Mouse (Mus musculus) WW6 (cell line): Measurements from ENCODE around the gene Arvcf.

Experiments used
- DNase-seq: peaks from one replicate; pipeline ENCODE4 v3.0.0-alpha.2; 2013; ENCODE audit warnings: low read depth, low spot score

The Arvcf gene

DNA sequence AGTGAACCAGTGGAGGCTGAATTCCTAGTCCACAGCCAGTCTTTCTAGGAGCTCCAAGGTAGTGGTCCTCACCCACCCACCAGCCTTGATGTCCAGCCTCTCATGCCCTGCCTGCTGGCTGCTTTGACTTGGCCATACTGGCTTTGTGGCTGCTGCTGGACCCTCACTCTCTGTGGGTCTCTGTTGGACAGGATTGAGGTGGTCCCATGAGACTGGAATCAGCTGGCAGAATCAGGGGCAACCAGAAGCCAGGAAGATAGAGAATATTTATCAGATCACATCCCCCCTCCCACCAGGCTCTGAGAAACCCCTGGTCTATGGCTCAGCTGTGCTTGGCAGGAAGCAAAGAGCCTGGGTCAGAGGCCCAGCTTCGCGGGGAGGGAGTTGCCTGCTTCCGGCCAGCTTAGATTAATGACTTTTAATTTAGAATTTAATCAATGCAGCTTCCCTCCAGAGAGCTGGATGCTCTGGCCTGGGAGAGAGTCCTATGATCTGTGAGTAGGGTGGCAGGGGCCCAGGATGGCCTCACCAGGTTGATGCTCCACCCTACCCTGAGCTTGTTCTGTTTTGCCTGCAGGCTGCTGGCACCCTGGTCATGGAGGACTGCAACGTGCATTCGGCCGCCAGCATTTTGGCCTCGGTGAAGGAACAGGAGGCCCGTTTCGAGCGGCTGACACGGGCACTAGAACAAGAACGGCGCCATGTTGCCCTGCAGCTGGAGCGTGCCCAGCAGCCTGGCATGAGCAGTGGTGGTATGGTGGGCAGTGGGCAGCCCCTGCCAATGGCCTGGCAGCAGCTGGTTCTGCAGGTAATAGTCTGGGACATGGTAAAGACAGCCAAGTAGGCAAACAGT, 40.8 kb downstream of the Arvcf start:
- no peak for DNase-seq

DNA sequence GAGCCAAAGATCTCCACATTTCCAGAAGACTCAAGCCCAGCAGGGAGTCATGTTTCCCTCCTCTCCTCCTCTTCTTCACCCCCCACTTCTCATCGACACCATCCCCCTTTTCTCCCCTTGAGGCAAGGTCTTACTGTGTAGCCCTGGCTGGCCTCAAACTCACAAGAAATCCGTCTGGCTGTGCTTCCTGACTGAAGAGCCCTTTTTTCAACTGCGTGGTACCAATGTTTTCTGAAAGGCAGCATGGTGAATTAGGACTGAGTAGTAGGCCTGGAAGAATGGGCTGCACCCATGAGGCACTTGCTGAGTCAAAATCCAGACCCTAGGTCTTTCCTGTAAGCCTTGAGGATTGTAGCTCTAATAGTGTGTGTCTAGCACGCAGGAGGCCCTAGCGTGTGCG, 42.4 kb downstream of the Arvcf start:
- no peak for DNase-seq

DNA sequence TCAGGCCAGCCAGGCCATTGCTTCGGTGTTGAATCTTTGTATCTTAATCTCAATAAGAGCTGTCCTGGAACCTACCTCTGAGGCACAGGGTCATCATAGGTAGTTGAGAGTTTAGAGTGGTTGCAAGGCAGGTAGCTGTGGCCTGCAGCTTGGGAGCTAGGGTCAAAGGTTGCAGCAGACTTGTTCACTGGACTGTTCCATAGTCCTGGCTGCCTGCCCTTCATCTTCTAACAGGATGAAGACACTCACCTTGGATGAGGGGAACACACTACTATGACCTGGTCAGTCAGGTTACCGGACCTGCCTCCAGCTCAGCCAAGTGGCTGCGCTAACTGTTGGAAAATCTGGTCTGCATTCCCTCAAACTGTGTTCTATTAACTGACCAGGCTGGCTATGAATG, 43.1 kb downstream of the Arvcf start:
- no peak for DNase-seq

DNA sequence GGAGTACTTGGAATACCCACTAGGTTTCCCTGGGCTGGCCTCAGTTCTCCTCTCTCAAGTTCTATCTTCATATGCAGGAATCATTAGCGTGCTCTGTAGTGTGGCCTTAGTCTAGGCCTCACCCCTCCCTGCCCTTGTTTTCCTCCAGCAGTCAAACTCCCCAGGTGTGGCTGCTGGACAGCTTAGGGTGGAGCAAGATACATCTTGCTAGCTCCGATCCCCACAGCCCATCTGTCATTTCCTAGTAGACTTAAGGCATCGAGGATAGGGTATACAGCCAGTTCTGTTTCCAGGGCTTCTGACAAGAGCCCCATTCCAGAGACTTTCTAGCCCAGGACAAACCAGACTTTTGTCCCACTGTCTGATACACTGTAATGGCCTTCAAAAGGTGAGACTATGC, 43.7 kb downstream of the Arvcf start:
- DNase-seq: no peak

DNA sequence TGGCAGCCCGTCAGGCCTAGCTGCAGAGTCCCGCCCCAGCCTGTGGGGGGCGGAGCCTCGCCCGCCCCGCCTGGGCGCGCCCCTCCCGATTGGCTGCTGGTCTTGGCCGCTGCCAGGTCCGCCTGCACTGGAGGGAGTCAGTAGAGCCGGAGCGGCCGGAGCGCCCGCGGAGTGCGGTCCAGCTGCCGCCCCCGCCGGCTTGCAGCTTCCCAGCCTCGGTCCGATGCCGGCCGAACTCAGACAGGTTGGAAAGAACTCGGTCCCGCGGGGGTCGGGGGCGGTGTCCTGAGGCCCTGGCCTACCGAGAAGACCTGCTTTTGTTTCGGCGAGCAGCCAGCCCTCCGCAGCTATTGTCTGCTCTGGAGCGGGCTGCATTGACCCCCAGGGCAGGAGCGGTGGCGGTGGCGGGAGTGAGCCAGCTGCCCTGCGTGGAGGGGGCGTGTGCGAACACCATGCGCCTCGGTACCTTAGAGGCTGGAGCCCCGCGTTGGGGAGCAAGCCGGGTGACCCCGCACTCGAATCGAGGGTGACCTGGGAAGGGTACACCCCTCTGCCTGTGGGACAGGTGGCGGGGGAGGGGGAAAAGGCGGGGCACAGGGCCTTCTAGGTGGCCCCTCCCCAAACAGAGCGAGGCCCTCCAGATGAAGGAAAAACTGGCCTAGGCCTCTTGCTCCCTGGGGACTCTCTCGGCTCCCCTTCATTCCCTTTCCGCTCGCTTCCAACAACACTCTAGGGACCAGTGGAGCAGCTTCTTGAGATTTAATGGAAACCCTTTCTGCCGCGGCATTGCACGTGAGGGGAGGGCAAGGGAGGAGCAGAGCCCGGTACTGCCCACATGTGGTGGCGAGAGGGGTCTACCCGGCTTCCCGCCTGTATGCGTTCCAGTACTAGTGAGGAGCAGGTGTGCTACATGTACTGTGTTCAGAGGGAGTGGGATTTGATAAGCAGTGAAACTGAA, 44.8 kb downstream of the Arvcf start:
- DNase-seq: peak; percentile 49

DNA sequence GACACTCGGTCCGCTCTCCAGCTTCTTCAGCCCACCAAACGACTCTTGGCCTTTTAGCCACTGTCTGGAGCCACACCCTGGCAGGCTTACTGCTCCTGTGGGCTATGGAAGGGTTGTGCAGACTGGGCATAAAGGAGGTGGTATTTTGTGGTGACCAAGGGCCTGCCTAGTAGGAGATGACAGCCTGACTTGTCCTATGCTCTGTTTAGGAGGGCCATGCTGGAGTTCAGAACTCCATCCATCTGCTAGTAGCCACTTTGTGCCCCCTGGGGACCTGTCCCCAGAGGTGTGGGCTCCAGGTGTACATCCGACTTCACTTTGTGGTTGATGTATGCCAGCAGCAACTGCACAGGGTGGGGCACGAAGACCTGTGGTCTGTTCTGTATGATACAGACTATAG, 45.6 kb downstream of the Arvcf start:
- no peak for DNase-seq

DNA sequence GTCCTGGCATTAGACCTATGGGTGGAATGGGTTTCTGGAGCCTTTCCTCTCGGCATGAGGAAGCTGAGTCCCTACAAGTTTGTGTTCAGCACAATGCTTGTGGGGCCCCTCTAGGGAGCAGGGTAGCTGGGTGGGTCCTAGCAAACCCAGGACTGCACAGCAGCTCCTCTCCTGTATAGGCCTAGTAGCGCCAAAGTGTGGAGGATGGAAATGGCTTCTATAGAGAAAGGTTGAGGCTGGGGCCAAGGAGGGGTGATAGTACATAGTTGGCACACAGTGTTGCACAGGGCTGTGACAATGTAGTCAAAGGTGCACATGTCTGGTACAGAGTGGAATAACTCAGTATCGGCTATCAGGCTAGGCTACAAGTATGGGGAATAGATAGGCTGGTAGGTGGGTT, 46.1 kb downstream of the Arvcf start:
- DNase-seq: no peak

DNA sequence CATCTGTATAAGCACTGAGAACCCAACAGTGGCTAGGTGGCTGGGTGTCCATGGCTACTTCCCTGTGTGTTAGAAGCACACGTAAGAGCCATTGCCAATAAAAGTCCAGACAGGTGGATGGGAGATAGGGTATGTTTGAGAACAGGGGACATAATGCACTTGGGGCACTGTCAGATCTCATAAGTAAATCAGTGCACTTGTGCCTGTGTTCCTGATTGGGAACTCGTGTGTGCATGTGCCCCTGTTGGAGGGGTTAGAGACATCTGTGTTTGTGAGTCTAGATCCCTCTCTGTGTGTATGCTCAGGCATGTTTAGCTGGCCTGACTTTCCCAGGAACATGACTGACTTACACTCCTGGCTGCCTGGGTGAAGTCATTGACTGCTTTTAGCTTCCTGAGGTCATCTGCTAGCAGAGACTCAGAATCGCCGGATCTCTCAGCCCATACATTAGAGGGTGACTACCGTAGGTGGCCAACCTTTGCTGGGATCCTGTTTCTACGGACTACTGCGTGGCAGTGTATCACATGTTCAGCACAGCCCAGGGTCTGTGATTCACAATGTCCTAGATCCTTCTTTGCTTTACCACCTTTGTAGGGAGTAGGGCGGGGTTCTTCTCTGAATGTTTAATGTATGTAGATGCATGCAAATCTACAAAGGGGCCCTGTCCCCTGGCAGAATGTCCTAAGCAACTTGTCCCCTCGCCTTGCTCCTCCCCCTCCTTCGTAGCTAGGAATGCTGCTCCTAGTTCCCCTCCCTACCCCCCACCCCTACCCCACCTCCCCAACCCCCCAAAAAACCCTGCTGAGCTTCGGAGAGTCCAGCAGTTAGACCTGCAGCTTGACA, 47.0 kb downstream of the Arvcf start:
- no peak for DNase-seq

DNA sequence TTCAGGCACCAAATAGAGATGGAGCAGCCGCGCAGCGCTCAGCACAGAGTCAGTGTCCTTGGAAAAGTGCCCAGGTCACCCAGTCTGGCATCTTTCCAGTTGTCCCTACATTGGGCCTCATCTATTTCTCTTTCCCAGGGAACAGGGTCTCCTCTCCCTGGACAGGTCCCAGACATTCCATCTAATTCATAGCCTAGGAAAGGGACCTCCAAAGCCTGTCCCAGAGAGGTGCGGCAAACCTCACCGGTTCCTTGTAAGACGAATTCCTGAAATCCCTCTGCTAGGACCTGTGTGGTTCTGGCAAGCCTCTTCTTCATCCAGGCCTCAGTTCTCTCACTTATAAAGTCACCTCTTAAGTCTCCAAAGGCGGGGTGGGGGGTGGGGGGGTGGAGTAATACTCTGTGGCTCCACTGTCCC, 47.6 kb downstream of the Arvcf start:
- no peak for DNase-seq

DNA sequence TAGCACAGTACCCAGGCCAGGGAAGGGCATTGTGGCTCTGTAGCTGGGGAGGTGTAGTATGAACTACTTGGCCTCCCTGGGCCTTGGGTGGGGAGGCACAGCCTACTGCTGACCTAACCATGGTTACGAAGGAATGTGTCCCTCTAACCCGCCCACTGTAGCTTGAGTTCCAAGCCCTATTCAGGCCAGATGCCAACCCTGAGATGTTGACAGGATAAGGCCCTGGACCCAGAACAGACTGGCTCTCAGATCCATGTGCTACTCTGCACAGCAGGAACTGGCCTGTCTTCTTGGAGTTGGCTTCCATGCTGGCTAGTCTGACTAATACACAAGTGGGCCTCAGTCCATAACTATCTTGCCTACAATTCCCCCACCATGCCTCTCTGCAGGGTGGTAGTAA, 48.2 kb downstream of the Arvcf start:
- no peak for DNase-seq

DNA sequence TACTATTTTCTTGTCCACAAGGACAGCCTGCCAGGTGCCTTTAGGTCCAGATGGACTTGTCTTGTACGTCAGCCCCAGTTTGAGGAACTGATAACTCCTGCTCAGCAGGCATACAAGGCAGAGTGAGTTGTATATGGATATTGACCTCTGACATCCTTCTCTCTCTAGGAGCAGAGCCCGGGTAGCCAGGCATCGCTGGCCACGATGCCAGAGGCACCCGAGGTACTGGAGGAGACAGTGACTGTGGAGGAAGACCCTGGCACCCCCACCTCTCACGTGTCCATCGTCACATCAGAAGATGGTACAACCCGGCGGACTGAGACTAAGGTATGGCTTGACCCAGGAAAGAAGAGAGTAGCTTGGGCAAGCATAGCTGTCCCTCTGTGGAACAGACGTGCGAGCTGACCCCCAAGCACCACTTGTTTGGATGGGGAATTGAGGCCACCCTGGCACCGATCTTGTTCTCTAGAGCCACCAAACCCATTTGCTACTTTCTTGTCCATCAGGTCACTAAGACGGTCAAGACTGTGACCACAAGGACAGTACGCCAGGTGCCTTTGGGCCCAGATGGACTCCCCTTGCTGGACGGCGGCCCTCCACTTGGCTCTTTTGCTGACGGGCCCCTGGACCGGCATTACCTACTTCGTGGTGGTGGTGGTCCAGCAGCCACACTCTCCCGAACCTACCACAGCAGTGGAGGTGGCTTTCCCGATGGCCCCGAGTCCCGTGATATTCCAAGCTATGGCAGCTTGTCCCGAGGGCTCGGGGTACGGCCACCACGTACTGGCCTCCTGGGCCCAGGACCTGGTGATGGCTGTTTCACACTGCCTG, 49.0 kb downstream of the Arvcf start:
- DNase-seq: no peak

DNA sequence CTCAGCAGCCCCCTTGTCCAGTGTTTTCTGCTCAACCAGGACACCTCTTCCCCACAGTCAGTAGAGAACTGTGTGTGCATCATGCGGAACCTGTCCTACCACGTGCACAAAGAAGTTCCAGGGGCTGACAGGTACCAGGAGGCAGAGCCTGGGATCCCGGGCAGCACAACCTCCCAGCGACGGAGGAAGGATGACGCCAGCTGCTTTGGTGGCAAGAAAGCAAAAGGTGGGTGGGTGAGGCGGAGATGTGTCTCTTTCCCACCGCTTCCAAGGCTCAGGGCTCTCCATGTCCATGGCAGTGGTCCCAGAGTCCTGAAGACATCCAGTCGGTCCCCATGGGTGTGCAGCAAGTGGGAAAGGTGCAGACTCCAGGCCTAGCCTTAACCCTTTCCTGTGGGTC, 52.0 kb downstream of the Arvcf start:
- DNase-seq: no peak

DNA sequence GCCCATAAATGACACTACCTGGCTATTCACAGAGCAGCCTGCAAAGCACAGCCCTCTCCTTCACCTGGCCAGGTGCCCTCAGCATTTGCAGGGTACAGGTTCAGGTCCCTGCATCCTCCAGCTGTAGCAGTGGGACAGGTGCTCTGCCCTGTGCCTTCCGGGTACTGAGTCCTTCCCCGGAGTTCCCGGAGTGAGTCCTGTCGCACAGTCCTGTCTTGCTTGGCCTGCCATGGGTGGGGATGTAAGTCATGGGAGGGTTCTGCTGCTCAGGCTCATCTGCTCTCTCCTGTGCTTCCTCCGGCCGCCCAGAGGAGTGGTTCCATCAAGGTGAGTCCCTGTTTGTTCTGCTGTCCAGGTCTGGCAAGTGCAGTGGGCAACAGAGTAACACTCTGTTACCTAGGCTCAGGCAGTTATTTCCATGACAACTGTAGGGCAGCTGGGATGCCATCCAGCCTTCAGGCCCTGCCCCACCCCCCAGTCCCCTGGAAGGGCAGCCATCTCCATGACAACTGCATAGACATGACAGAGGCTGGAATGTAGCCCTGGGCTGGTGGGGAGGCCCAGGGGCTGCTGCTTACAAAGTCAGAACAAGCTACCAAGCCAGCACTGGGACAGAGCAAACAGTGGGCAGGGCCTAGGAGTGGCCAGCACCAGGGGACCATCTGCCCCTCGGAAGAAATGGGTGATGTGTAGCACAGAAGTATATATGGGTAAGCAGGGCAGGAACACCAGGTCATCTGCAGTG, 52.7 kb downstream of the Arvcf start:
- no peak for DNase-seq

DNA sequence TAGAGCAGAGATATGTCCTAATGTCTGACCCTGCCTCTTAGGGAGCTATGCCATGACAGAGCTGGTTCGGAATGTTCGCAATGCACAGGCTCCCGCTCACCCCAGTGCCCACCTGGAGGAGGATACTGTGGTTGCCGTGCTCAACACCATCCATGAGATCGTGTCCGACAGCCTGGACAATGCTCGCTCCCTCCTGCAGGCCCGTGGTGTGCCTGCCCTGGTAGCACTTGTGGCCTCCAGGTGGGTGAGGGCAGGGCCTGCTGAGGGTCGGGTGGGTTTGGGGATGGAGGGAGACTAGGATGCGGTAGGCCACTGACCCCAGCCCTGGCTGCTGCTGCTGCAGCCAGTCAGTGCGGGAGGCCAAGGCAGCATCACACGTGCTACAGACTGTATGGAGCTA, 55.3 kb downstream of the Arvcf start:
- no peak for DNase-seq

DNA sequence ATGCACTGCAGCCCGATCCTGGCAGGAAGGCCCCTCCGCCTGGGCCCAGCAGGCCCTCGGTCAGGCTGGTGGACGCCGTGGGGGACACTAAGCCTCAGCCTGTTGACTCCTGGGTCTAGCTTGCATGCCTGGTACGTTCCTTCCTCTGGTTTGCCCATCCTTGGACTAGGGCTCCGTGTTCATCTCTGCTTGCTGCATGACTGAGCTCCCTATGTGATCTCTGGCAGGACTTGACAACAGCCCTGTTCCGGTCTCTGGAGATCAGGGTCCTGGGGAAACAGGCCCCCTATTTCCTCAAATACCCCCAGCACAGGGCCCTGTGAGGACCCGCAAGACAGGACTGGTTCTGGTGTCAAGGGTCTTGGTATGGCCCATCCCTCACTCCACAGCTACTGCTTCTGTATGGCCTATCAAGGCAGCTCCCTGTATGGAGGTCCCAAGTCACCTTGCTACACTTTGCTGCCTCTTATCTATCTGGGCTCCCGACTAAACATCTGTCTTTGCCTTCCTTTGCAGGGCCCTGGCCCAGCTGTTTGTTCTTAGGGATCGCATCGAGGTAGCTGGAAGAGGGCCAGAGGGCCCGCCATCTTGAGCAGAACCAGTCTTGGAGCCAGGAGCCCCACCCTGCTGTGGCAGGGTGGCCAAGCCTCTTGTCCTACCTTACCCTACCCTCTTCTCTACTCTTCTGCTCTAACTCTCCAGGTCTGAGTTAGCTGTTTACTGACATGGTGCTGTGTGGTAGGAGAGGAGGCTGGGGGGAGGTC, 57.3 kb downstream of the Arvcf start:
- no peak for DNase-seq

DNA sequence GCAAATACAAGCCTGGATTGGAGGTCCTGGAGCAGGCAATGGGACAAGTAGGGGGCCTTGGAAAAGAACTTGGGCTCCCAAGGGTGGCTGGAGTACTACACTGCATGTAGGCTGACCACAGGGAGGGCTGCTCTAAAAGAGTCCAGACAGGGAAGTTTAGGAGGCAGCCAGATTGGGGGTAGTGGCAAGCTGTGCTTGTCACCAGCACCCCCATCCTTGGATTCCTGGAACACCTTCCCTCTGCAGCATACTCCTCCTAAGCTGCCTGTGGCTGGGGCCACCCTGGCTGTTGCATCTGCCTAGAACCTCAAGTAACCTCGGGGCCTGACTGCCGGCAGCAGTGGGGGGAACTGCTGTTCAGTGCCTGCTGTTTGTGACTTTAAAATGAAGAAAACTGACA, 57.9 kb downstream of the Arvcf start:
- no peak for DNase-seq

DNA sequence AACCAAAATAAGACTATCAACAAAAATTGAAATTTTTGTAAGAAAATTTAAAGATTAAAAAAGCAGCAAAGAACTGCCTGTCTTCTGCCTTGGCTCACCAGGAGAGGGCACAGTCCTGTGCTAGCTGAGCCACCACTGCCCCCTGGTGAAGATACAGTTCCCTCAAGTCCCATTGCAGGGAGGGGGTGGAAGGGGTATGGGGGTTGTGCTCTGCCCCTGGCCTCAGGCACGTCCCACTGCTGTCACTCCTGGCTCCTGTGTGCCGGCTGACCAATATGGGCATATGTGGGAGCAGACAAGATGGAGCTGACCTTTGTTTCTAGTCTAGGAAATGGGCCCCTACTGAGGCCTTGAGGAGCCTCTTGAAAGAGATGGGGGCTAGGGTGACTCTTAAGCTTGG, 58.3 kb downstream of the Arvcf start:
- DNase-seq: no peak

DNA sequence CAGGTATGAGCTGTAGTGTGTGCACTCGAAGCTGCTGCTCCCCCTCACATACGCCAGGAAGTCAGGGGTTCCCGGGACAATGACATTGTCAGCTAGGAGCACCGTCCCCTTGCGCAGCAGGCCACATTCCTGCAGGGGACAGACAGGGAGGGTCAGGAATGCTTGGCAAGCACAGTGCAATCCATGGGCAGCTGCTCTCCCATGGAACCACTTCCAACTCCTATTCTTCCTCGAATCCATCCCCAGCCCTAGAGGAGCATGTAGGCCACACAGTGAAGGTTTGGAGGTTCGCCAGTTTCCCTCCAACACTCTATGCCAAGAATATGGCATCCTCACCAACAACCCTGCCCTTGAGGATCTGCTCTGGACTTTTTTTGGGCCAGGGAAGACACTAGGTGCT, 59.9 kb downstream of the Arvcf start:
- no peak for DNase-seq

DNA sequence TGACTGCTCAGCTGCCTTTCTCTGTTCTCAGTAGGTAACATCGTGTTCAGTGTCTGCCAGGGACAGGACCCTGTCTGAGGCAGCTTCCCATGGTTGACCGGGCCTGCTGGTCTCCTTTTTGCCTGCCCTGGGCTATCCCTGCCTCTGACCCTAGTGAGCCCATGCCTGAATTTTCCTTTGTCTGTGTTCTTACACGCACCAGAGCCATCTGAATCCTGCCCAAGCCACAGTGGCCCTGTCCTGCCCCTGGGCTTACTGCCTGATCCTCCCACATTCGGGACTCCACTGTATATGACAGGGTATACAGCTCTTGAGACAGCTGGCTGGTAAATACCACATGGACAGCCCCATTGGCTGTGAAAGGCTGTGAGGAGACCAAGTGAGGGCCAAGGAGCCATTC, 61.8 kb downstream of the Arvcf start:
- DNase-seq: no peak
